Mouse (Mus musculus) CD4-positive helper T cell, adult 2 months (primary cell): ENCODE measurements around the gene Dennd1a.

Experiments
- DNase-seq: peaks from one replicate; pipeline ENCODE4 v3.0.0-alpha.2; 2012; ENCODE audit warnings: low read depth, missing footprints, low spot score

Gene Dennd1a

DNA sequence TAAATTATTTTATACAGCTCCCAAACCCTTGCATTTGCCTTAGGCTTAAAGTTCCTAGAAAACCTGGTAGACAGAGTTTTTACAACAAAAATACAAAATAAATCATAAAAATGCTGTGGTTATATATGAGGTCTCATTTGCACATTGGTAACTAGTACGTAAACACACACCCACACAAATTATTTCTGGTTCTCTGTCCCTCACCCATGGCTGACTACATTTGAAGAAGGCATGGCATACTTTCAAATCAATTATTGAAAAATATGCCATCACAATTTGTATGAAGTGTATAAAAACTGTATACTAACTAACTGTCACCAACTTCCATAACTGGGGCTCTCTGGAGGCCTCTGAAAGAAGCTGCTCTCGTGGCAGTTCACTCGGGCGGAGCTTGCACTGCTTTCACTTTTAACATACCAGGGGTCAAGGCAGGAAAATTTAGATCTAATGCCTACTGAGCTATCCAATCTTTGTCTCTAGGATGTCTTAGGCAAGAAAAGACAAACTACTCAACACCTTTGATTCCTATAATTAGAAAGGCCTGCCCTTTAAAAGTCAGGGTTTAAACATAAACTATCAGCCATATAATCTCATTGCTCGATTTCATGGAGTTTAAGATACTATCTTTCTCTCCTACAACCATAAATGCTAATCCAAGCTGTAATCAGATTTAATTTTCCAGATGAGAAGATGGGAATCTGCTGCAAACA is 122.7 kb downstream of the Dennd1a start:
- DNase-seq = peak; percentile 28

DNA sequence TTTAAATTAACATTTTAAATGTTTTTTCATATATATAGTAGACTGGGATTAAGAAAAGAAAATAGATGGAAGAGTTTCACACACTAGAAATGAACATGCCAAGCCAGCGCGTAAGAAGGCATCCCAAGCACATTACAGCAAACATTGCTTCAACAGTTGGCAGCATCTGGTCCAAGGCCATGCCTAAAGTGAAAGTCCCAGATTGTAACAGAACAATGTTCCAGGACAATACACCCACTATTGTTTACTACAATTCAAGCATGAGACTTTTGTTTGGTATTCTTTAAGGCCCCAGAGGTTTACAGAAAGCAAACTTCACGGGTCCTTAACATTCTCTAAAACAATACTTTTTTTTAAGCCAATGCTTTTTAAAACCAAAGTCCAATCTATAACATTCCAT is 124.7 kb downstream of the Dennd1a start:
- no peak for DNase-seq

DNA sequence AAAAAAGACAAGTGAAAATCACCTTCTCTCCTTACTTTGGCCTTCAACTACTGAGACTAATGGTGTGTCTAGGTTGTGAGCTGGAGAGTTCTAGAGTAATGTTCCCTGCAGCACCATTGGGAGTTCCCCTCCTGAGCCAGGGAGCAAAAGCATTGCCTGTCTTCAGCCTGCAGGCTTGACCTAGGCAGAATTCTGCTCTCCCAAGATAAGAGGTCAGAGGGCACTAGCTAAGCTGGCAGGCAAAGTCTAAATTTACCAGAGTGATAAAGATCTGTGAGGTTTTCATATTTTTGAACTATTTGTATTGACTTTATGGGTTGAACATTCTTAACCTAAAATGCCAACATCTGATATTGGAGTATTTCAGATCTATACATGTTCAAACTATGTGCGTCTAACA is 125.7 kb downstream of the Dennd1a start:
- DNase-seq = no peak

DNA sequence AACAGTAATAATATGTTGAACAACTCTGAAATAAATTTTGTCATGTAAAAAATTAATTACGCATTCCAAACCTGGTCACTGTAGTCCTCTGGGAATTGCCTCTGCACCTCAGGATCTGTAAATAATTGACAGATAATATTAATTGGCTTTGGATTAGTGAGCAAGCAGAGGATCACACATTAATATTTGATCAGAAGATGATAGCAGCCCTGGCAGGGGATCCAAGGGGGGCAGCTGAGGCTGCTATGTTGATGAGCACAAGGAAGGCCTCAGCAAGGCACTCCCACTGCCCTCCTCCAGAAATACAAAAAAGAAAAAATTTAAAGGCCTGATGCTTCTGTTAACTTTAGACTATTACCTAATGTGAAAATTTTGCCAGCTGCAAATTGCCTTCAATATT is 127.5 kb downstream of the Dennd1a start:
- DNase-seq = no peak

DNA sequence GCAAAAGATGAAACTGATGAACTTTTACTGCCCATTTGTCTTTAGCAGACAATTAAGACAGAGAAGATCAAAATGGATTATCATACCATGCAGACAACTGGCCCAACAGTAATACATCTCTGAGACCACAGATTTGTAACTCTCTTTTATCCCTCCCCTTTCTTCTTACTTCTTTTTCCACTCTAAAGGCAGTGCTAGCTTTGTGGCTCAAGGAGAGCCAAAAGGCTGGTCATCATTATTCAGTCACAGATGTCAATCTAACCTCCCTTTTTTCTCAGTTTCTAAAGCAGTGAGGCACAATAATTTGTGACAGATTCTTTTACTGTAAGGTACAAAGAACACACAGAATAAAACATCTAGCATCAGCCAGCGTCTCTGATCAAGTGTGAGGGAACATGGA is 130.2 kb downstream of the Dennd1a start:
- no peak for DNase-seq

DNA sequence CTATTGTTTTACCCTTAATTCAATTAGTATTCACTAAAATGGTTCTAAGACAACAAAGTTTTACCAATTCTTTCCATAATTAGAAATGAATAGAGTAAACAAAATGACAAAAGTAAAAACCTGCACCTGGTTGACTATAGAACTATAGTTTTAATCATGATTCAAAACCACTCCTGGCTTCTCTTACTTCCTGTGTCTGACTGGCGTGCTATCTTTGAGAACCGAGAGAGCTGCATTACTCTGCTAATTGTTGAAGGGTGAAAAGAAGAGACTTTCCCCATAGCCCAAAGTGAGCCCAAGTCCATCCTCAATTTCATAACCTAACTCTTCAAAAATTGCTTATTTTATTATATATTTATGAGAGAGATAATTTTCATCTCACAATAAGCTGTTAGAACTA is 131.2 kb downstream of the Dennd1a start:
- no peak for DNase-seq

DNA sequence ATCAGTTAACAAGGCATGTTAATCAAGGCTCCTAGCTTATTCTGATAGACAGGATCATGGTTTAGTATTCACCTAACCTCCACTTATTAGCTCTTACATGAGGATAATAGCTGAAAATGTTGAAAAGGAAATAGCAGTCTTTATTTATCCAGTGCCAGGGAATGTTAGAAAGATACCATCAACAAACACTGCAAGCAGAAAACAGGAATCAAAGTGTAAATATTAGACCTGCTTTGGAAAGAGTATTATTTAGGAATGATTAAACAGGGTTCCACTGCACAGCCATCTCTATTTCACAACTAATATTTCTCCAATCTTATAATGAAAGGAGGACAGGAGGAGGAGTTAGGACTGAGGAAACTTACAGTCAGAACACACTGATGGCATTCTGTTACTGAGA is 142.4 kb downstream of the Dennd1a start:
- DNase-seq = no peak

DNA sequence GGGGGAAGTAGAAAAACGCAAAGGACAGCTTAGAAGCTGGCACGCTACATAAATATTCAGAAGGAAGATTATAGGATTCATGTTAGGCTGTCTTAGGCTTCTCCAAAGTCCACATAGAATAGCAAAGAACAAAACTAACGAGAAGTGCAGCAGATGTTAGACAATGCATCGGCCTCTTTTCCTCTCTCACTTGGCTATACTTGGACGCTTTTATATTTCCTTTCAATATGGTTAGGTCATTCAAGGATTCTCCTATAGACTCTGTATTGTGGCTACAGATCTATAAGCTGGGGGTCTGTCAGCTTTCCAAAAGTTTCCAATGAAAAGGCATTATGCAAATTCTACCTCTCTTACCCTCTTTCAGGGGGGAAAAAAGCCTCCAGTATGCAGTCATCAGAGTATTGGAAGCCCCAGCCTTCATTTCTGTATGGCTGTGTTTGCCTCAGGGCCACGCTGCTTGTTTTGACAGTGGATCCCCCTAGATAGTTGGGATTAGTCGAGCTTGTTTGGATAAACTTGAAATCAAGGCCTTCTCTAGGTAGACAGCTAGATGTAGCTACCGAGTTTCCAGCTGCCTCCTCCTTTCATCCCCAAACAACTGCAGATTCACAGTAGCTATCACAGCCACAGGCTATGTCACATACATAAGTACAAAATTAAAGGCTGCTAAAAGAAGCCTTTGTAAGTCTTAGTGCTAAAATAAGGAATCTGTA is 143.0 kb downstream of the Dennd1a start:
- DNase-seq = no peak

DNA sequence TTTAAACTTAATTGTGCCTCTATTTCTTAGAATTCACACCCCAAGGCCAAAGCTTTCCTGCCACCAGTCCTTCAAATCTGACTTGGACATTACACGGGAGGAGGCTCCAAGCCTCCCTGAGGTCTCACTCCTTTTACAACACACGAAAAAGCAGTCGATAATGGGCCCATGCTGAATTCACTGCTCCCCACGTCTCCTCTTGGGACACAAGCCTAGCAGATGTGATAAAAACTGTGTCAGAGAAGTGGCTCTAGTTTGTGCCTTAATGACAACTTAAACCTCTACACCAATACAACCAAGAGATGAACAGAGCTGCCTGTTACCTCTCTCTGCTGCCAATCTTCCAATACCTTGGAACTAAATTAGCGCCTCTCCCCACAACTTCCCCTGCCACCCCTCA is 144.3 kb downstream of the Dennd1a start:
- no peak for DNase-seq

DNA sequence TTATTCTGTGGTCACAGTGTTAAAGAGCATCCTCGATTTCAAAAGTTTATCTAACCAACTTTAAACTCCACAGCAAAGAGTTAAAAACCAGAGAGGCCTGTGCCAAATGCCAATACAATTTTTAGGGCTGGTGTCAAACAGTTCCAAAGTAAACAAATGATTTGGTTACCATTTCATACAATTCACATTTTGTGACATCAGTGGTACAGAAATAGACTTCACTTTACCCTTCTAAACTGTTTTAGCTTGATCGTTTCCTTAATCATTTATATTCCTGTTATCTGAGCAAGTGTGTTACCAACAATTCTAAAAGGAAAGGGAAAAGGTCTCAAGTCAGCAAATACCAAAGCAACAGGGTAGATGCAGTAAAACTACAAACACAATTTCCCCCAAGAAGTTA is 145.0 kb downstream of the Dennd1a start:
- no peak for DNase-seq

DNA sequence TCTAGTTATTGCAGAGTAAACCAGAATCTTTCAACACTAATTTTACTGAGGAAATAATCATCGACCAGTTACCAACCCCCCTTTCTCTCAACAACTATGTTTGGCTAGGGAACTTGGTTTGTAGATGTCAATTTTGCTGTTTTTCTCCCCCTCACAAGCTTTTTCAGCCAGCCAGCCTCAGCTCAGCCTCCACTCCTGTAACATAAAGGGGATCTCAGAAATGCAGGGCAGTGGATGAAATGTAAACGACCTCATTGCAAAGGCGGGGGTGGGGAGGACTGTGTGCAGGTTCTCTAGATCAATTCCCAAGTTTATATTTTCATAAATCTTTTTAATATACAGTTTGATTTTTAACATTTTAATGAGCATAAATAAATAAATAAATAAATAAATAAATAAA is 147.7 kb downstream of the Dennd1a start:
- no peak for DNase-seq

DNA sequence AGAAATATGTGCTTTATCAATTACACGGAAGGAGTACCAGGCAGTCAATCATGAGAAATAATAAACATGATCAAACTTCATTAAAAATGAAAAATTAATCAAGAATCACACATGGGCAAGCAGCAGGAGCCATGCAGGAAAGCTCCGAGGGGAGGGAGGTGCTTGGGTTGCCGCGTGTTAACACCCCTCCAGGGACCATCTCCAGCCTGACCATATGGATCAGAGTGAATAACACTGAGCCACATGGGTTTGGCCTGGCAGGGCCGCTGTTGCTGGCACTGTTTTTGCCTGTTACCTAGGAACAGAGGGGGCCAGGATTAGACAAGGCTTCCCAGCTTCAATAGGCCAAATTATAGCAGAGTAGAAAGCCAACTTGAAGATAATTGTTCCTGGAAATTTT is 150.1 kb downstream of the Dennd1a start:
- no peak for DNase-seq

DNA sequence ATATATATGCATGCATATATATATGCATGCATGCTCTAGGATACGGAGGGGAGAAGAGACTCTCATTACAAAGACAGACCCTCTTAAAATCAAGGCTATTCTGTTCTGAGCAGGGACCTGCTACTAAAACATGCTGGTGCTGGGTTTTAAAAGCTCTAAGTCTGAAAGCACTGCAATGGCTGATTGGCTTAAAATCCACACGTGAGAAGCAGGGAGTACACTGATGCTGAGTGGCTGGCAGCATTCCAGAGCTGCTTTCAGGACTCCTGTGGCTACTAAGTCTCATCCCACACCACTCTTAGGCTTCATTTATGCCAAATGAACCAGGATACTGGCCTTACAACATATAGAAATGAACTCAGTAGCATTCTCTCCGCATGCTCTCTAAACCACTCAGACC is 151.8 kb downstream of the Dennd1a start:
- no peak for DNase-seq

DNA sequence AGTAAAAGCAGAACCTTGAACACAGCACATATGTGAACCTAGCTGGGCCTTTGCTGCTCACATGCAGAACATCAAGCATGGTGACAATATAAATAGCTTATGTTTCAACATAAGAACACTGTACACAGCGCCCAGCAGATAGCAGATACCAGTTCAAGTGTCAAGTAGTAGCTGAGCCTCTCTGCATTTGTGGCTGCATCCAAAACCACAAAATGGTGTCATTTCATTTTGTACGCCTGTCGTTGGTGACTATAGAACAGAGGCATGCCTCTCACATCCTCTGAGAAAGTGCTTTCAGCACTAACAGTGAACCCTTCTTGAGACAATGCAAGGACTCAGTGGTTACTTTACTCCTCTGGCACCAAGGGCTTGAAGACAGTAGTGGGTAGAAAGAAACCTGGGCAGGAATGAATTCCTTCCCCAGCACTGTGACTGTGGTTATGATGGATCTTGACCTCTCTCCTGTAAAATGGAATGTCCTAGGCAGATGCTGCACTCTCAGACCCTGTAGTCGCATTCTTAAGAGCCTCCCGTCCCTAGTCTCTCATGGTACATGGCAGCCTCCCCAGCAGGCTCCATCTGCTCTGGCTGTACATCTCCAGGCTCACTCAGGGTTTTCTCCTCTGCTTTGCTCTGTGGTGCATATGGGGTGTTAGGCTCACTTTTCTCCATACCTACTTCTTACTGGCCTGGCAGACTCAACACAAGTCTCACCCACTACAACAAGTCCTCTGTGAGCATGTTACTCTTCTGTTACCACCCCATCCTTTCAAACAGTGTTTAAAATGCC is 154.0 kb downstream of the Dennd1a start:
- no peak for DNase-seq

DNA sequence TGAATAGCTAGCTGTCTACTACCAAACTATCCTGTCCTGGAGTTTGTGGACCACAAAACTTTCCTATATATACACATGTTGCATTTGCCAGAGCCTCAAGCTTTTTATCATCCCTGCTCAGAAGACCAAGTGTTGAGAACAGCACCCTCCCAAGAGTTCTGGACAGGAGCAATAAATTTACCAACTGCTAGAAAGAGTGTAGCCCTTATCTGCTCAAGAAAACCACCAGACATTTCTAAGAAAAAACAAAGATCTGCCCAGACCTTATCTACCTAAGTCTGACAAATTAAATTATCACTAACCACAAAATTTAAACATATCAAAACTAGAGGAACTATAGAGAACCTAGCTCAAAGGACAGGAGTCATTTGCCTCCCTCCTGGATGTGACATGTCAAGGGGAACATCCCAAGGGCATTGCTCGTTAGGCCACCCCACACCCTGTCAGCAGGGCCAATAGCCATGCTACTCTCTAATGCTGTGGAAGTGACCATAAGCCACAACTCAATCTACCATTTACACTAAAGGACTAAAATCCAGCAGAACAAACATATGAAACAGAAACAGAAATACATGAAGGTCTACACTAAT is 154.9 kb downstream of the Dennd1a start:
- no peak for DNase-seq

DNA sequence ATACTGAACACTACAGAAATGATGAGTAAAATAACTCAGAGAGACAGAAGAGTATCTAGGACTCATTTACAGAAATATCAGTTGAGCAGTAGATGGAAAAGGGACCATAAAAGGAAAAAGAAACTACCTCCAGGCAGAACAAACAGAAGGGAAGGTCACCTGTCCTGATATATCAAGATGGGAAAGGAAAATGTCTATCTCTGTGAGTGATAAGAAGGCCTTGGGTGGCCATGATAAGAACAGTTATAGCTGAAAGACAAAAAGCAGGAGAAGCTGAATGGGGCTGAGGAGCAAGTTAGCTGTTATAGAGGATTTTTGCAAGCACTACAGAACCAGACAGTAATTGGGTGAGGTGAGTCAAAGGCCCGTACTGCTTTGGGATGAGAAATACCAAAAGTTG is 155.7 kb downstream of the Dennd1a start:
- no peak for DNase-seq

DNA sequence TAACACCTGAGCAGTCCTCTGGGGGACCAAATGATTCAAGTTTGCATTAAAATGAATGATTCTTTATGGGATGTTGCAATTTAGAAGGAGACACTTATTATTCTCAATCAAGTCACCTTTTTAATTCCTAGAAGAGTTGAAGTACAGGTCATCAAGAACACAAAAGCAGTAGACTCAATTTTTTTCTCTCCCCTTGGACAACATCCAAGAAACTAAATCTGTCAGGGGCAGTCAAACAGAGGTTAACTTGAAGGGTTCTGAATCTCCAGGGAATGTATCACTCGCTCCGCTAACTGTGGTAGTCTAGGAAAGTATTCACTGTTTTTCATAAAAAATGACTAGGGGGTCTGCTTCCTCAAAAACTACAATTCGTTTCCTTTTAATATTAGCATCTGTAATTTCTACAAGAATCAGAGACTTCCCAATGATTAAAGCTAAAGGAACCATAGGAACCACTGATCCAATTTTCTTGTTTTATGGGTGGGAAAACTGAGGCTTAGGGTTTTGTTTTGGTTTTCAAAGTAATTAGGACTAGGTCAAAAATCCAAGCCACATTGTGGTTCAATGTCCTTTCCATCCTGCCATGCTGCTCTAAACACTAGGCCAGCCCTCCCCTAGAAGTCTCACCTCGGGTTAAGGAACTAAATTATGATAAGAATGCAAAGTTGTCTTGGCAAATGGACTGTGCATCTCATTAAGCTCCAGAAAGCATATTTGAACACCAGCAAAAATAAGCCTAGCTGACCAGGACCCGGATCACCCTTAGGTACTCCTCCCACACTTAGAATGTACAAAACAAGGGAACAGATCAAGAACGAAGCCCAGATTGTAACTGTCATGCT is 157.0 kb downstream of the Dennd1a start:
- DNase-seq = no peak

DNA sequence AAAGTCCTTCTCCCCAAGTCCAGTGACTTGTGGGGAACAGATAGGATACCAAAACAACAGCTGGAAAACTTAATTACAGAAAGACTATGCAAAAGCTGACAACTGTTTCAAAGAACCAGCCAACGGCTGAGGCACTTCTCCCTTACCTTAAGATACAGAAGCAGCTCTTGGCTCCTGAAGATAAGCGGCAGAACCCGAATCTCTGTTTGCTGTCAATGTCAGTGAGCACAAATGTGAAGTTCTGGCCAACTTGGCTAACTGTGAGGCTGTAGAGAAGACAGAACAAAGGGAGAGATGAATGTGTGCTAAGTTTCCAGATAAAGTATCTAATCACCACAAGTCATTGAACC is 160.8 kb downstream of the Dennd1a start:
- DNase-seq = no peak

DNA sequence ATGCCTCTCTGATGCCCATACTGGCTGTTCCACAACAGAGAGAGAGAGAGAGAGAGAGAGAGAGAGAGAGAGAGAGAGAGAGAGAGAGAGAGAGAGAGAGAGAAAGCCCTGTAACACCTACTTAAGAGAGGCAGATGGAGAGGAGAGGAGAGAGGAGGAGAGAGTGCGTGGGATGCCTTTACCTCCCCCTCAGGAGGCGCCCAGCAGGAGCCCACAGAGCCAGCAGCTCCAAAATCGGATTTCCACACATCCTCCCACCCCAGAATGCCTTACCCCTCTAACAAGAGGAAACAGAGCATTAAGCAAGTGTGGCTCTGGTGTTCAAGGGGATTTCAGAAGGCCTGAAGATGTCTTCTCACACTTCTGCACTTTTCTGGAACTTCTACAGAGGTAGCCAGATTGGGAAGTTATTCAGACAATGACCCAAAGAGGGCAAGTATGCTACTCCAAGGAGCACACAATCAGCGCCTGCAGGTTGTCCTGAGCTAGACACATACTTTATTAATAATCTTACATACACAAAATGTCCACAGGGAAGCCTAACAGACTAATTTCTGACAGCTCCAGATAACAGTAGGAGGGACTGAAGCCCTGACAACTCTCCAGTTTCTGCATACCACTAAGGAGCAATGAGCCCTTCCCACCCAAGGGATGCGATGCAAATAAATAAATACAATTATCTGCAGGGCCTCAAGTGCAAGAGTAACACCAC is 161.4 kb downstream of the Dennd1a start:
- DNase-seq = no peak

DNA sequence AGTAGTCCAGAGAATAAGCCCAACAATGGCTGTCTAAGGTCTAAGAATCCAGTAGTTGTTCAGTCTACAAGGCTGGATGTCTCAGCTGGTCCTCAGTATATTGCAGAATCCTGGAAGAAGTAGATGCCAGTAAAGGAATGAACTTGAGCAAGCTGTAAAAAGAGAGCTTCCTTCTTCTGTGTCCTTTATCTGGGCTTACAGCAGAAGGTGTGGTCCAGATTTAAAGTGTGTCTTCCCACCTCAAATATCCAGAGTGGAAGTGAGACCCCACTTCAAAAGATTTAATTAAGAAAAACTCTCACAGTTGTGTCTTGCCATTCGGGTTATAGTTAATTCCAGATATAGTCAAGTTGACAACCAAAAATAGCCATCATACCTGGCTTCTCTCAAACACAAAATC is 162.5 kb downstream of the Dennd1a start:
- DNase-seq = no peak

DNA sequence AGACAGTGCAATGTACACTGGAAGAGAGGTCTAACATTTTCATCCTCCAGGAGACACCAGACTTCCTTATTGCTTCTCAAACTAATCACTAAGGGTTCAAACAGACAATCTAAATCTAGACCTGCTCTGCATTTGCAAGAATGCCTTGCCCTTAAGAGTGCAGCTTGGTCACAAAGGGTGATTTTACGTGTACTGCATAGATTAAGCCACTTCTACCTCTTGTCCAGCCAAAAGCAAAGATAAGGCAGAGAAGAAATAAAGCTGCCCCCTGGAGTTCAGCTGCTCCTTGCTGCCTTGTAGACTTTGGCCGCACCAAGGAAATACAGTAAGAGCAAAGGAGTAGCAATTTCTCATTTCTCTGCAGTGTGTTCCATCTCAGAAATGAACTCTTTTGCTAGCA is 172.2 kb downstream of the Dennd1a start:
- no peak for DNase-seq
